Mouse (Mus musculus) ES-Bruce4 (cell line): Measurements from ENCODE around the gene Gbp3.

ENCODE experiments used
- CTCF ChIP-seq: IDR thresholded peaks from one replicate; pipeline ENCODE4 v1.8.1; 2011; ENCODE audit warnings: low read depth, low read length
- EP300 ChIP-seq: IDR thresholded peaks from 2 replicates; pipeline ENCODE4 v1.6.1; 2011; ENCODE audit warnings: low read depth, low read length; ENCODE audit not compliant: insufficient read depth
- POLR2A ChIP-seq: IDR thresholded peaks from one replicate; pipeline ENCODE4 v1.8.1; 2011; ENCODE audit warnings: low read length; ENCODE audit not compliant: insufficient read depth

DNA sequence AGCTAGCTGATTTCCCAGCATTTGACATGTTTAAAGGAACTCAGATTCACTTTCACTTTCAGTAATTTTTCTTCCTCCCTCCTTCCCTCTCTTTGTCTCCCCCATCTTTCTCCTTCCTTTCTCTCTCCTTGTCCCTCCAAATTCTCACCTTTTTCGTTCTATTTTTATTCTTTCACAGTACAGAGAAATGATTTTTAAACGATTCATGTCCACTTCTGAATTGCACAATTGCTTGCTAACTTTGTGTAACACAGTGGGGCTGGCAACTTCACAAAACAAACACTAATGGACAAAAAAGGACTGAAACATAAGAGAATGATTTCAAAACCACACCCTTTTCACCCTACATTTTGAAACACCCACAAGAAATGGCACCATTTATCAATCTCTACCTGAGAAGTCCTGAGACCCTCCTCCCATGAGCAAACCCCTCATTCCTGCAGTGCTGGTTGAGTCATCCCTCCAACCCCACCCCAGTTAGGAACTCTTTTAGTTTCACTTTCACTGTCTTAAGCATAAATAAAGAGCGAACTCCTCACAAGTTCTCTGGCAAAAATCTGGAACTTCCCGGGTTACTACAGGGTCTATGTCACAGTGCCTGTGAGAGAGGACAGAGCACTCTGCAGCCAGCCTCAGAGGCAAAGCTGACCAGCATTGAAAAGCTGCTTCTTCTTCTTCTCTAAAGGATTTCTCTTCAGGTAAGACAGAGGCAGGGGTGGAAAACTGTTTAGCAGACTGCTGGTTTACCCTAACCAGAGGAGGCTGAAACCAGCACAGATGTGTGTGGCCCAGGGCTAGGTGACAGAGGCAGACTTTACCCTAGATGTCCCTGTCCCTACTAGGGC is 60.5 kb downstream of the Gbp3 start, which contains the start of gene Gbp2:
- TF ChIP-seq POLR2A (no peak), EP300 (no peak), CTCF (no peak)
